Mouse (Mus musculus): ENCODE results near the gene Map3k4.

- no peak for TF ChIP-seq CTCF (IDR thresholded peaks at IDR 0.05; ENCODE audit: control insufficient read depth, insufficient read depth, insufficient replicate concordance, low read depth, low read length)
- no peak for TF ChIP-seq POLR2A (IDR thresholded peaks at IDR 0.05; ENCODE audit: control insufficient read depth, low read depth, low read length)
Observed at GRCm38 (mm10) chr17:12359876-12360275, 41.3 kb upstream of the Map3k4 start.
